Mouse (Mus musculus) embryonic facial prominence, embryonic 14.5 days (tissue): ENCODE measurements around the gene Als2cl. TPM values are rescaled to one million over a fixed set of nuclear protein-coding genes. Genes with fewer than 3 reads are reported as not detected.

Experiments used
- ATAC-seq: fragments of 200-750 bp; cut with Nextera tagmentation; 2 replicates; pipeline ENCODE4 v1.8.0; 2017; ENCODE audit warnings: low read depth, moderate number of reproducible peaks, moderate TSS enrichment
- DNase-seq: peaks from one replicate; pipeline ENCODE4 v3.0.0-alpha.2; 2015; ENCODE audit warnings: low spot score
- H3K27ac ChIP-seq: fragments of 300-500 bp; sonication (generic); replicated peaks from 2 replicates; pipeline ENCODE4 v1.5.1; 2014; ENCODE audit warnings: low read depth, mild to moderate bottlenecking, low read length, moderate library complexity
- H3K27me3 ChIP-seq: fragments of 300-500 bp; sonication (generic); replicated peaks from 2 replicates; pipeline ENCODE4 v1.6.1; 2014; ENCODE audit warnings: low read length; ENCODE audit not compliant: control insufficient read depth, insufficient read depth
- H3K36me3 ChIP-seq: fragments of 300-500 bp; sonication (generic); 2 replicates; pipeline ENCODE4 v1.6.1; 2014; ENCODE audit warnings: low read length, mixed read lengths; ENCODE audit not compliant: control insufficient read depth, insufficient read depth
- H3K4me1 ChIP-seq: fragments of 300-500 bp; sonication (generic); 2 replicates; pipeline ENCODE4 v1.6.1; 2014; ENCODE audit warnings: antibody characterized with exemption, low read length; ENCODE audit not compliant: control insufficient read depth, insufficient read depth
- H3K4me2 ChIP-seq: fragments of 300-500 bp; sonication (generic); 2 replicates; pipeline ENCODE4 v1.6.1; 2014; ENCODE audit warnings: low read depth, mild to moderate bottlenecking, low read length, moderate library complexity, mixed read lengths
- H3K4me3 ChIP-seq: fragments of 300-500 bp; sonication (generic); 2 replicates; pipeline ENCODE4 v1.5.1; 2014; ENCODE audit warnings: low read depth, mild to moderate bottlenecking, low read length
- H3K9ac ChIP-seq: fragments of 300-500 bp; sonication (generic); 2 replicates; pipeline ENCODE4 v1.6.1; 2014; ENCODE audit warnings: low read depth, mild to moderate bottlenecking, low read length, moderate library complexity, mixed read lengths
- H3K9me3 ChIP-seq: fragments of 300-500 bp; sonication (generic); 2 replicates; pipeline ENCODE4 v1.6.1; 2016; ENCODE audit warnings: low read length; ENCODE audit not compliant: control insufficient read depth
- WGBS: fragments of 180-500 bp; shearing (Covaris S2); extraction: QIAGEN DNeasy Blood & Tissue Kit; methylation state at CpG from one replicate; pipeline ENCODE4 v1.1.7; 2014; 5-methylcytosine and 5-hydroxymethylcytosine counted together
- polyA plus RNA-seq: library from polyadenylated mRNA; unstranded; fragments of >200 nt; fragmentation: Nextera tagmentation; extraction: Ambion mirVana; gene quantifications from 2 replicates; pipeline ENCODE4 v1.2.1, GENCODE M21; 2014

The Als2cl gene
- polyA plus RNA-seq, 1 experiment from 2014 or later, result 3.0 TPM

DNA sequence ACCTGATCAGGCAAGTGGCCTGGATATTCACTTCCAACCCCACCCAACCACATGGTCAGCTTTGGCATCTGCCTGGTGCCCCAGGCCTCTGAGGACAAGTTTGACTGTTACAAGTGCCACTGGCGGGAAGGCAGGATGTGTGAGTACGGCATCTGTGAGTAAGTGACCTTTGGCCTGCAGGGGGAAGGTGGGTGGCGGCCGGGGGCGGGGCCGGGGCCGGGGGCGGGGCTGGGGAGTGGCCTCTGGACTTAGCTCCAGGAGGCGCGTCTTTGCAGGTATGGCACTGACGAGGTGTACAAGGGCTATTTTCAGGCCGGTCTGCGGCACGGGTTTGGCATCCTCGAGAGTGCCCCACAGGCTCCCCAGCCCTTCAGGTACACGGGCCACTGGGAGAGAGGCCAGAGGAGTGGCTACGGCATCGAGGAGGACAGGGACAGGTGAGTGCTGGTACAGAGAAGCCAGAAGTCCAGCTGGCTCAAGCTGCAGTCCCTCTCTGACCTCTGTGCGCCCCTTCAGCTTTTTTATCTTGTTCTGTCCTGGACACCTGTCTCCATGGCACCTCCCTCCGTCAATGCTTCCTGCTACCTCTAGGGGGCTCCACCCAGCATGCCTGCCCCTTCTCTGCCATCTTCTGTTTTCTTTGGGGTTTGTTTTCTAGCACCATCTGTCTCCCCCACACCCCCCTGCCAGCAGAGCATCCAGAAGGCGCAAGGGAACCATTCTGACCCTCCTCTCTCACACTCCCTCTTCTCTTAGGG lies 10.5 kb downstream of the Als2cl start:
- no peaks in the 10 kb centered on the region for H3K36me3 ChIP-seq
- ATAC-seq (no peak), DNase-seq (no peak)
- H3K4me2 ChIP-seq, result no peak overlapping the region
- WGBS, result 17% methylated on average over 11 of the region's 21 CpGs
- no peak overlapping the region for H3K27ac ChIP-seq
- H3K4me1 ChIP-seq, result no peaks in the 10 kb centered on the region
- no peak overlapping the region for H3K4me3 ChIP-seq
- no peaks in the 10 kb centered on the region for H3K9me3 ChIP-seq
- no peak overlapping the region for H3K9ac ChIP-seq
- H3K27me3 ChIP-seq, result no peaks in the 10 kb centered on the region

DNA sequence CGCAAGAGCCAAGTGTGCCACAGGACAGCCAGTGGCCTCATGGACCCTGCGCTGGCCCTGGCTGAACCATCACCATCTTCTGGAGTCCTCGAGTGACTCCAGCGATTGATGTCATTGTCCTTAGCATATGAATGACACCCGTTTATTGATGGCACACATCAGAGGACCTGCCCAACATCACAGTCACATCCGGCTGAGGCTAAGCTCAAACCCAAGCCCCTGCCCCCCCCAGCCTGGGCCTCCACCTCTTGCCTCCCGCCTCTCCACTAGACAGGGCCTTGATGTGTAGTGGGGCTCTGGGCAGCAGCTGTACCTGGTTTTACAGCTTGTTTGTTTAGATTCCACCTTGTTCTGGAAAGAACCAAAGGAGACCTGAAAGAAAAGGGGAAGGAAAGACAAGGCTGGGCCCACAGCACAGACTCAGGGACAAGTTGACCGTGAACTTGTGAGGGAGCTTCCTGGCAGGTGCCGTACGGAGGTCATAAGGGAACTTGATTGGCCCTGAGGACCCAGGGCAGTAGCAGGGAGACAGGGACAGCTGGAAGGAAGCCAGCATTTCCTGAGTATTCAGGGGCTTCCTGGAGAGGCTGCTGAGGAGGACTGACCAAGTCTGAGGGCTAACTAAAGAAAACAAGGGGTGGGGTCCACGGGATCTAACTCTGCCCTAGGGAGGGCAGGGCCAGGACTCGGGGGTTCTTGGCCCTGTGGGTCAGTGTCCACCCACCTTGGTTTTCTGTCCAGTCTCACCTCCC lies 11.6 kb downstream of the Als2cl start:
- WGBS, result 77% methylated on average over 11 of the region's 12 CpGs
- H3K27ac ChIP-seq, result no peak overlapping the region
- ATAC-seq (no peak), DNase-seq (no peak)
- H3K27me3 ChIP-seq, result no peaks in the 10 kb centered on the region
- H3K4me3 ChIP-seq, result no peak overlapping the region
- no peak overlapping the region for H3K9ac ChIP-seq
- no peaks in the 10 kb centered on the region for H3K4me1 ChIP-seq
- no peaks in the 10 kb centered on the region for H3K9me3 ChIP-seq
- H3K36me3 ChIP-seq, result no peaks in the 10 kb centered on the region
- H3K4me2 ChIP-seq, result no peak overlapping the region

- Histone ChIP-seq H3K4me2 (no peak overlapping the region), H3K27me3 (no peaks in the 10 kb centered on the region), H3K9ac (no peak overlapping the region), H3K27ac (no peak overlapping the region), H3K36me3 (no peaks in the 10 kb centered on the region), H3K4me3 (no peak overlapping the region), H3K9me3 (no peaks in the 10 kb centered on the region), H3K4me1 (no peaks in the 10 kb centered on the region)
- 89% methylated on average over 3 of the region's 3 CpGs for WGBS
- DNase-seq, result no peak
- ATAC-seq, result no peak
Observed at GRCm38 (mm10) chr9:110892552-110892951, 12.9 kb downstream of the Als2cl start.

GRCm38 (mm10) chr9:110893429-110893828 lies 13.8 kb downstream of the Als2cl start:
- DNase-seq (no peak), ATAC-seq (no peak)

GRCm38 (mm10) chr9:110895507-110895906 lies 15.8 kb downstream of the Als2cl start:
- ATAC-seq, result no peak

More at GRCm38 (mm10) chr9:110893429-110893828, 13.8 kb downstream of the Als2cl start:
- Histone ChIP-seq H3K4me2 (no peak overlapping the region), H3K9ac (no peak overlapping the region), H3K36me3 (no peaks in the 10 kb centered on the region), H3K27me3 (no peaks in the 10 kb centered on the region), H3K4me1 (no peaks in the 10 kb centered on the region), H3K27ac (no peak overlapping the region), H3K4me3 (no peak overlapping the region), H3K9me3 (no peaks in the 10 kb centered on the region)
- 62% methylated on average over 10 of the region's 10 CpGs for WGBS

GRCm38 (mm10) chr9:110895994-110896393 lies 16.3 kb downstream of the Als2cl start:
- no peak overlapping the region for H3K9ac ChIP-seq
- H3K27ac ChIP-seq, result no peak overlapping the region
- WGBS, result 21% methylated on average over 7 of the region's 7 CpGs
- H3K27me3 ChIP-seq, result no peaks in the 10 kb centered on the region
- H3K4me2 ChIP-seq, result peak overlapping the region; percentile 20
- no peaks in the 10 kb centered on the region for H3K36me3 ChIP-seq
- ATAC-seq, result no peak
- no peak for DNase-seq
- H3K4me1 ChIP-seq, result no peaks in the 10 kb centered on the region
- no peaks in the 10 kb centered on the region for H3K9me3 ChIP-seq
- no peak overlapping the region for H3K4me3 ChIP-seq

More at GRCm38 (mm10) chr9:110895507-110895906, 15.8 kb downstream of the Als2cl start:
- Histone ChIP-seq H3K36me3 (no peaks in the 10 kb centered on the region), H3K27ac (no peak overlapping the region), H3K4me2 (no peak overlapping the region), H3K9ac (no peak overlapping the region), H3K9me3 (no peaks in the 10 kb centered on the region), H3K4me1 (no peaks in the 10 kb centered on the region), H3K27me3 (no peaks in the 10 kb centered on the region), H3K4me3 (no peak overlapping the region)
- WGBS, result 52% methylated on average over 5 of the region's 5 CpGs
- no peak for DNase-seq

DNA sequence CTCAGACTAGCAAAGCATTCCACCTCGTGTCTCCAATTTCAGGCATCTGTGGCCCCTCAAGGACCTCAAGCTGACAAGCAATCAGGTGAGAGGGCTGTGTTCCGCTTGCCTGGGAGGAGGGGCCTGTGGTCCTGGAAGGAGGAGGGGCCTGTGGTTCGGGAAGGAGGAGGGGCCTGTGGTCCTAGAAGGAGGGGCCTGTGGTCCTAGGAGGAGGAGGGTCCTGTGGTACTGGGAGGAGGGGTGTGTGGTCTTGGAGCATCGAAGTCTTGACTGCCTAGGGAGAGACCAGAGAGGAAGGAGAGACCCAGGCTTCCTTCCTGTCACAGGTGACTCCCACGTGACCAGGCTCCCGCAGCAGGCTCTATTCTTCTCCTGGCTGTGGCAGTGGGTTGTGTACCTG lies 16.9 kb downstream of the Als2cl start:
- Histone ChIP-seq H3K4me1 (no peaks in the 10 kb centered on the region), H3K27me3 (no peaks in the 10 kb centered on the region), H3K9me3 (no peaks in the 10 kb centered on the region), H3K27ac (no peak overlapping the region), H3K4me3 (no peak overlapping the region), H3K4me2 (peak overlapping the region; percentile 20), H3K9ac (no peak overlapping the region), H3K36me3 (no peaks in the 10 kb centered on the region)
- DNase-seq (peak; percentile 37), ATAC-seq (peak; percentile 50; the same call in 1 of the 2 replicates)
- 12% methylated on average over 6 of the region's 6 CpGs for WGBS

GRCm38 (mm10) chr9:110899451-110900008 lies 19.9 kb downstream of the Als2cl start:
- Histone ChIP-seq H3K27ac (no peak overlapping the region), H3K9ac (no peak overlapping the region), H3K9me3 (no peaks in the 10 kb centered on the region), H3K36me3 (no peaks in the 10 kb centered on the region), H3K27me3 (no peaks in the 10 kb centered on the region), H3K4me2 (no peak overlapping the region), H3K4me1 (no peaks in the 10 kb centered on the region), H3K4me3 (no peak overlapping the region)
- 54% methylated on average over 10 of the region's 10 CpGs for WGBS
- DNase-seq (no peak), ATAC-seq (no peak)
